Mouse (Mus musculus): Measurements from ENCODE around the gene Specc1. TPM values are rescaled to one million over a fixed set of nuclear protein-coding genes. Genes with fewer than 3 reads are reported as not detected.

The Specc1 gene
- total RNA-seq, 2 experiments from 2014 or later: 9.8 to 12.1 TPM

- no peak for DNase-seq (ENCODE audit: low spot score in 2 of 2)
These were observed 284.2 kb downstream of the Specc1 start for GRCm38 (mm10) chr11:62240631-62241261.

DNA sequence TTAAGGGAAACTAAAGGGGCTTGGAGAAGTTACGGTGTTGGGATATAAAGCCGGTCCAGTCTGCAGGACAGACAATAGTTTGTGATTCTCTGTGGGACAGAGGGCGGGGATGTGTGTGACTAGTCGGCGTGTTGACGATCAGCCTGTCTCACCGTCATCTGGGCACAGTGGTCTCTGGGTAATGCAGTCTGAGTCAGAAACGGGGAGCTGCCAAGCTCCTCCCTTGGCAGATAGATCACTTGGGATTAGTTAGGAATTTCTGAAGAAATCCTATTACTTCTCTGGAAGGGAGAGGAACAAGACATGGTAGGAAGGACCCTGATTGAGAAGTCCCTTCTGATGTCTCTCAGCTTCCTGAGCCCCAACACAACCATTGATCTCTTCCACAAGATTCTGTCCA is 287.3 kb downstream of the Specc1 start:
- no peak for DNase-seq (ENCODE audit: low spot score in 2 of 2)

- no peak for DNase-seq (ENCODE audit: low spot score in 2 of 2)
These were observed 287.9 kb downstream of the Specc1 start for GRCm38 (mm10) chr11:62244471-62244870.

DNA sequence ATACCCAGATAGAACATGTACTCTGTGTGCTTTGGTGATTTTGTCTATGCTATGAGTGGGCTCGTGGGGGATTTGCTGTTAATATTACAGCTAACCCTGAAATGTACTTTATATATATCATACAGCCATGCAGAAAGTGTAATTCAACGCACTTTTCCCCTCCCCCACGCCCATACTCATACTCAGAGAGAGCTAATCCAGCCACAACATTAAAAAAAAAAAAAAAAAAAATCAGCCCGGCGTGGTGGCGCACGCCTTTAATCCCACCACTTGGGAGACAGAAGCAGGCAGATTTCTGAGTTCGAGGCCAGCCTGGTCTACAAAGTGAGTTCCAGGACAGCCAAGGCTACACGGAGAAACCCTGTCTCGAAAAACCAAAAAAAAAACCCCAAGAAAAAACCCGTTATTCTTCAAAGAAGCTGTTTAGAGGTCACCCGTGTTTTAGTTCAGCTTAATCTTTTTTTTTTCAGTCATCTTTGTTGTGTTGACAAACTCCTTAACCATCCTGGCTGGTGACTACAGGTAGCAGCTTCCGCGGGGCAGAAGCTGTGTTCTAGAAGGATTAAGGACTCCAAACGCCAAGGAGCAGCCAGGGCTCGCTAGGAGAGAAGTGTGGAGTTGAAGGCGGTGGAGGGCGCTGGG is 291.3 kb downstream of the Specc1 start:
- no peak for DNase-seq (ENCODE audit: low spot score in 2 of 2)

GRCm38 (mm10) chr11:62248401-62249244 is 292.1 kb downstream of the Specc1 start, which contains the start of gene Adora2b:
Gene Adora2b, plus strand, starts transcription at chr11:62248984.
- peak; percentile 63 to 80 for DNase-seq (ENCODE audit: low spot score in 2 of 2)

DNA sequence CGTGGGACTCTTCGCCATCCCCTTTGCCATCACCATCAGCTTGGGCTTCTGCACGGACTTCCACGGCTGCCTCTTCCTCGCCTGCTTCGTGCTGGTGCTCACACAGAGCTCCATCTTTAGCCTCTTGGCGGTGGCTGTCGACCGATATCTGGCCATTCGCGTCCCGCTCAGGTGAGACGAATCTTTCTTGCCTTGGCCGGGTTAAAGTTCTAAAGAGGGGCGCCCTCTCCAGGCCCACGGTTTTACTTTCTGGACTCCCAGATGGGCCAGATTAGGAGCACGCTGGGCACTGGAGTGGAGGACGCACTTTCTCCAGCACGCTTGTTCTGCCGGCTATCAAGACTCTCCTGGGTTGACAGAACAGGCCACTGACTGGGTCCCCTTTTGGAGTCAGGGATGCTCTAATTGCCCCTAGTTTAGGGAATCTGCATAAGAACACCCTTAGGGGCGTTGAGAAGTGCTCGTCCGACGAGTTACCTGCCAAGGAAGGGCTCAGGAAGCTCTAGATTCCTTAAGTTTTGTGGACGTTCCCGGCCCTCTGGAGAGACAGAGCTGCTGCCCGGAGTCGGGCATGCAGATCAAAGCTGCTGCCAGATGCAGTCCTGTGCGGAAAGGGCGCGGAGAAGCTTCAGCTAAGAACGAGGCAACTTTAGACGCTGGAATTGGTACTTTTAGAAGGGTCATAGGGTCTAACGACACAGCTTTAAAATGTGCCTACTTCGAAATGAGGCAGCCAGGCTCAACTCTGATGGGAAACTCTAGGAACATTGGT is 292.9 kb downstream of the Specc1 start:
- peak in 1 of 2 experiments; percentile 30 for DNase-seq (ENCODE audit: low spot score in 2 of 2)

DNA sequence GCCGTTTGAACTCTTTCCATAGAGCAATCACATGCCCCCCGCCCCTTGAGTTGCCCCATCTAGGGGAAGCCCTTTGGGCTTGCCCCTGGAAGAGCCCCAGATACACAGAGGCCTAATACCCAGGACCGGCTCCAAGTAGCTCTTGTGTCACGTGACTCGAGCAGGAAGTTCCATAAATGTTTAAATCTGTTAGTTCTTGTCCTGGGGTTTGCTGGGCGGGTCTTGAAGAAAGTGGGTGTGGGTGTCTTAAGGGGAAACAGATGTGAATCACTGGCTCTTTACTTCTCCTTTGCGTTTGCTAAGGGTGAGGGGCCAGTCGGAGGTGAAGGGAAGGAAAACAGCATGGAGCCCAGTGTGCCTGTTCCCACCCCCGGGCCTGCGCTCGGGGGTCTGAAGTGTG is 294.5 kb downstream of the Specc1 start:
- peak in 1 of 2 experiments; percentile 35 for DNase-seq (ENCODE audit: low spot score in 2 of 2)

DNA sequence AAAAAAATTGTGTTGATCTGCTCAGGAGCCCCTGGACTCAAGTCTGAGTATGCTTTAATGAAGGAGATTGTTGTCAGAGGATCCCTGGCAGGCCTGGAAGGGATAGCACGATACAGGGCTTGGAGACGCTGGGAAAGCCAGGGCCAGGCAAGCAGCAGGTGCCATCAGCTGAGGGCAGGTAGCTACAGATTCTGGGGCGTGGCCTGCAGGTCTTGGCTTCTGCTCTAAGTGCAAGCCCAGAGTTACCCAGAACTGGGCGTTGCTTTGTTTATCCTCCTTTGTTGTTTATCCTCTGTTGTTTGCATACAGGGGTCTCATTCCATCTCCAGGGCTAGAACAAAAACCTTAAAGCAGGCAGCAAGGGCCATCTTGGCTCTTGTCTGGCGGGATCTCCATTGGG is 296.8 kb downstream of the Specc1 start:
- DNase-seq (ENCODE audit: low spot score in 2 of 2): no peak

GRCm38 (mm10) chr11:62259214-62259613 is 302.7 kb downstream of the Specc1 start:
- DNase-seq (ENCODE audit: low spot score in 2 of 2): no peak

DNA sequence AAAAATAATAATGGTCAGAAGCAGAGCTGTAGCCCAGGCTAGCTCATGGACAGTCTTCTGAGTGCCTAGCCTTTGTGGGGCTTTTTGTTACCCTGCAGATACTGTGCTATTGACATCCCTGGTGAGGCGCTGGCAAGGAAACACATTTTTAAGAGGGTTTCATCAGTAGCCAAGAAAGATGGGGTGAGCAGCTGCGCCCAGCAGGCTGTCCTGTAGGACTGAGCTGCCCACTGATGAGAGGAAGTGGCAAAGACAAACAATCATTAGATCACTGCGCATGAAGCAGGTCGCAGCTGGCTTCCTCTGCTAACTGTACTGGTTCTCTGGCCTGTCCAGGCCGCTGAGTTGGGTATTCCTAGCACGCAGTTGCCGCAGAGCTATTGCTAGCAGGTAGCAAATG is 307.0 kb downstream of the Specc1 start:
- no peak for DNase-seq (ENCODE audit: low spot score in 2 of 2)

DNA sequence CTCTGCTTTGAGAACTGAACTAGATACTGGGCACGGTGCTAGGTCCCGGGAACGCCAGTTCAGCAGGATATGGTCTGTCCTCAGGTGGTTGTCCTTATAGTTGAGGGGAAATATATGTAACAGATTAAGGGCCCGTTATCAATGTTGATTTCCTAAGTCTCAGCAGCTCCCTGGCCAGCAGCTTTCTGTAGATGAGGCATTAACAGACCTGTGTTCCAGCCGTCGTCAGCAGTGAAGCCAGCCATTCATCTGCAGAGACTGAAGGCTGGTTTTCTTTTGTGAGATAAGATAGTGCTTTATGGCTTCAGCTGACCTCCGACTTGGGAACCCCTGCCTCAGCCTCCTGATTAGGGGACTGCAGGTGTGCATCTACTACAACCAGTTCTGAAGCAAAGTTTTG is 307.5 kb downstream of the Specc1 start:
- no peak for DNase-seq (ENCODE audit: low spot score in 2 of 2)

DNA sequence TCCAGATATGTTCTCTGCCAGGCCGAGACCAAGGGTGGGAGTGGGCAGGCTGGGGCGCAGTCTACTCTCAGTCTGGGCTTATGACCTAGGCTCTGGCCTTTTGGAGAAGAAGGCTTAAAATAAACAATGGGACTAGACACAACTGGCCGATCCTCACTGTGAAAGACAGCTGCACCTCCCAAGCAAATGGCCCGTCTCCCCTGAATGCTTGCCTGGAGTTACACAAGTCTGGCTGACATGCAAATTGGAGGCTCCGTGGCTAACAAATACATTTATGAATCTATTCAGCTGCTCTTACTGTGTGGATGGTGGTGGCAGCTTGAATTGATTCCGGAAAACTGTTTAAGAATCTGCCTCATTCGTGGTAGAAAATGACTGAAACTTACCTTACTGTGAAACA is 309.1 kb downstream of the Specc1 start:
- DNase-seq (ENCODE audit: low spot score in 2 of 2): no peak

DNA sequence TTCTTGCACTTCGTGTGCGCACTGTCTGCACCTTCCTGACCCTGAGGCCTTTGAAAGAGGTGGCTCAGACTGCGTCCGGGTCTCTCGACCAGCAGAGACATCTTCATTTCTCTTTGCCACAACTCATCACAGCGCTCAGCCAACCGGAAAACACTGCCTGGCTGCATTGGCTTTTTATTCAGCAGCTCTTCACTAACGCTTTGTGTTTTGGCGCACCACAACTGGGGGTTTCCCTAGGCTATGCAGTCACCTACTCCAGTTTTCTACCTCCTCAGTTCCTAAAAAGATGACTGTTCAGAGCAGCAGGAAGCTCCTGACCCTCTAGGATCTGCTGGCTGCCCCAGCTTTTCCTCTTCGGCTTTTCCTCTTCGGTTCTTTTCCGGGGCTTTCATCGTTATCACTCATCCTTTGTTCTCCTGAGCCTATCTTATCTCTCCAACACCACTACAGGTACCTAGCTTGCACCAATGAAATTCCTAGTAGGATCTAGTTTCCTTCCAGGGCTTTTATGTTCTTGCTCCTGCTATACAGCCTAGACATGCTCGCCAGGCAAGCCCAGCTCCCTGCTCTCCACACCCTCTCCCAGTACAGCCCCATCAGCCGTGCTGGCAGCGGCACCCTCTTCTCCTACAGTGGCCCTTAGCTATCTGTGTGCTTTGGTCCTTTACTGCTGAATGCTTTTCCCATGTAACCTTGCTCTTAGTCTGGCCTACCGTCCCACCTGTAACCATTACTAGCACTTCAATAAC is 310.1 kb downstream of the Specc1 start:
- no peak for DNase-seq (ENCODE audit: low spot score in 2 of 2)

GRCm38 (mm10) chr11:62268381-62268780 is 311.8 kb downstream of the Specc1 start:
- DNase-seq (ENCODE audit: low spot score in 2 of 2): no peak

DNA sequence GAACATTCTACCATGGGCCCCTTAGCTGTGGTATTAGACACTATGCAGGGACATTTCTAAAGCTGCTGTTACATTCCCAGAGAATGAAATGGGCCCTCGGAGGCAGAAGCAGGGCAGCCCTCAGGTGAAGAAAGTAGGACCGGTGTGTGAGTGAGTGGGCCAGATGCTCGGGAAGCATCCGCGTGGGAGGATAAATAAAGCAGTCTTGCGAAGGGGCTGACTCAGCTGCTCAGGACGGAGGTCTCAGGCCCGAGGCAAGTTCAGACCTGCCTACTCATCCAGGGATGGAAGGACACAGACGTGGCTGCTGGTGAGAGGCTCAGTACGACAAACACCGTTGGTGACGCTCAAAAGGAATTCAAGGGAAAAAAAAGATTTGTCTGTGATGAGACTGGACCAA is 312.5 kb downstream of the Specc1 start:
- DNase-seq (ENCODE audit: low spot score in 2 of 2): no peak

GRCm38 (mm10) chr11:62270851-62271250 is 314.3 kb downstream of the Specc1 start:
- DNase-seq (ENCODE audit: low spot score in 2 of 2): no peak
